Mouse (Mus musculus): ENCODE measurements around the gene Saa2.
"Not testable (repeated sequence)": the region's sequence is repeated elsewhere in the genome, so short reads cannot be mapped to it uniquely, and the experiment has no call there.

Gene Saa2

DNA sequence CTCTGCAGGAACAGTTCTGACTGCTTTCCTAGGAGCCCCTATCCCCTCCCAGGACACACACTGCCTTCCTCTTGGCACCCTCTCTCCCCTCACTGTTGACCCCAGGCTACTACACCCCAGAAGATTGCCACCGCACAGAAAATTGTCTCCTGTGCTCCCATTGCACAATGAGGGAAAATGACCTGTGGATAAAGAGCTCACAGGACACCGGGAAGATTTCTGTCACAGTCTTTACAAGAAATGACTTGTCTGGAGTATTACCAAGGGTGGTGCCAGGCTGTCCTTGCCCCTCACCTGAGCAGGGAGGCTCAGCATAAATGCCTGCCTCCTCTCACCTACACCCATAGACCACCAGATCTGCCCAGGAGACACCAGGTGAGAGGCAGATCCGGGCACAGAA lies at the start of gene Saa2:
Gene Saa2, plus strand, starts transcription at position 301 of the 400 bp plus-strand sequence.
- no peak for DNase-seq

DNA sequence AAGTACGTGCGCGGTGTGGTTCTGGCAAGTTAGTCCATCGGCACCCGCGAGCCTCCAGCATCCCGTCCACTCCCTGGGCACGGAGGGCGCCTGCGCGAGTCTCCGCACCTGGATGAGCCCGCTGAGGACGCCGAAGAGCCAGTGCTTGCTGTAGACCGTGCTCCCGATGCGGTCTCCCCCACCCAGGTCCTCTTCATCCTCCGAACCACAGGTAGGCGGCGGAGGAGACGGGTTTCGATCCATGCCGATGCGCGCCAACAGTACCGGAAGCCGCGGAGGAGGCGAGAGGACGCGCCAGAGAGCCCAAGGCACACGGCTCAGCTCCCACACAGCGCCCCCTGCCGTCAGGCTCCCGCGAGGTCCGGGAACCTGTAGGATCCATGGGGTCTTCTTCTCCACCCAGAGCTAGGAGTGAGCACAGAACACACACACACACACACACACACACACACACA lies 41.2 kb upstream of the Saa2 start, which contains the start of gene Saal1:
Gene Saal1, minus strand, starts transcription at position 291 of the 455 bp plus-strand sequence.
- DNase-seq: peak; percentile 94

DNA sequence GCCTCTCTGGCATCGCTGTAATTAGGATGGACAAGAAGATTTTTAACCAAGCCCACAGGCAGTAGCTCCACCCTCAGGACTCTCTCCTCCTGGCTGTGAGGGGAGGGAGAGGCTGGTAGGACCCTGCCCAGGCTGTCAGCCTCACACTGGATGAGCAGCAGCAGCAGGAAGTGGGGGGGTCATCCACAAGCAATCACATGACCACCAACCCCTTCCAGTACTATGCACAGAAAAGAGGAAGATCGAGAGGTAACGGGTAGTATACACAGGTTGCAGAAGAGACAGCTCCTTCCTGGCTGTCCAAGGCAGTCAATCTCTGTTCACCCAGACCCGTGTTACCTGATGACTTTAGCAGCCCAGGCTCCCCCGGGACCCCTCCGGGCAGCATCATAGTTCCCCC lies 39.3 kb upstream of the Saa2 start:
- peak; percentile 39 to 40 for DNase-seq

DNA sequence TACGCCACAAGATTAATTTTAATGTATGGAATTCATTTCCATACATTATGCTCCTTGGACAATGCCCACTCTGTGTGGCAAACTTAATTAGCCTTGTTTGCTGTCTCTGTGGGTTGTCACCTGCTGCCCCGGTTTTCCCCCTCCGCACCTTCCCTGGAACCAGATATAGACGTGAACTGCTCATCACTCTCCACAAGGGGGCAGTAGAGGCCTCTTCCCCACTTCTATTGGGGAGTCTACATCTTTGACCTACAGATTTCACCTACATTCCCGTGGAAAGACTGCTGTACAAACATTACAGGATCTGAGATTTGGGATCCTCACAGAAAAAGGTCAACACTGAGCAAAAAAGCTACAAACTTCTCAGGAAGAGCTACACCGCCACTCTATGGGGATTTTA lies 37.1 kb upstream of the Saa2 start:
- peak; percentile 81 to 83 for DNase-seq

DNA sequence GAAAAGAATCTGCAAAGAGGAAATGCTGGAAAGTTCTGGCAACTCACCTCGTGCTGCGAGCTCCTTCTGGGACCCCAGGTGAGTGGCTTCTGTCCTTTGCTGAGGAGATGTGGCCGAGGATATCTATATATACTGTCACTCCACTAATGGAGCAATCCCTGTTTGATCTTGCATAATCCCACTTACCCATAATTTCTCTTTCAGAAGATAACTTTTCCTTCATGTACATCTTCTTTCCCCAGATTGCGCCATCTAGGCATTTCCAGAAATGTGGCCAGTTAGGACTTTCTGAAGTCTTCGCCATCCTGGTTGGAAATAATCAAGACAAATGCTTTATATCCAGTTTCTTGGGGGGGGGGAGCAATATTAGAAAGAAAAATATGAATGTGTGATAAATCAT lies 36.0 kb upstream of the Saa2 start, which contains the start of gene Saa3:
Gene Saa3, minus strand, starts transcription at position 101 of the 400 bp plus-strand sequence.
- DNase-seq: no peak

DNA sequence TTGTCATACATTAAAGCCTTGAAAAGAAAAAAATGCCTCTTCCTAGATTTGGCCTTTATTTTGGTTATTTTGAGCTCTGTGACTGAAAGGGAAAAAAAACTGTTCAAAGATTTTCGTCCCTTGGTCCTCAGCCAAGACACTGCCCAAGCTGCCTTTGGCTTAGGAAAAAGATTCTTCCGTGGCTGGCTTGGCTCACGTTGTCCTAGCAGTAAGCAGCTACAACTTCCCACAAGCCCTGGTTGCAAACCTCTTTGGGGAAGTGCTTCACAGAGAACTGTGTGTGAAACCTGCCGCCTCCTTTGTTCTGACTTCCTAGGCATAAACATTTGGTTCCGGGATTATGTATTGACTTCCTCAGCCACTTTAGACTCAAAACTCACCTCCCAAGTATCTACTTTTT lies 34.7 kb upstream of the Saa2 start:
- DNase-seq: no peak

DNA sequence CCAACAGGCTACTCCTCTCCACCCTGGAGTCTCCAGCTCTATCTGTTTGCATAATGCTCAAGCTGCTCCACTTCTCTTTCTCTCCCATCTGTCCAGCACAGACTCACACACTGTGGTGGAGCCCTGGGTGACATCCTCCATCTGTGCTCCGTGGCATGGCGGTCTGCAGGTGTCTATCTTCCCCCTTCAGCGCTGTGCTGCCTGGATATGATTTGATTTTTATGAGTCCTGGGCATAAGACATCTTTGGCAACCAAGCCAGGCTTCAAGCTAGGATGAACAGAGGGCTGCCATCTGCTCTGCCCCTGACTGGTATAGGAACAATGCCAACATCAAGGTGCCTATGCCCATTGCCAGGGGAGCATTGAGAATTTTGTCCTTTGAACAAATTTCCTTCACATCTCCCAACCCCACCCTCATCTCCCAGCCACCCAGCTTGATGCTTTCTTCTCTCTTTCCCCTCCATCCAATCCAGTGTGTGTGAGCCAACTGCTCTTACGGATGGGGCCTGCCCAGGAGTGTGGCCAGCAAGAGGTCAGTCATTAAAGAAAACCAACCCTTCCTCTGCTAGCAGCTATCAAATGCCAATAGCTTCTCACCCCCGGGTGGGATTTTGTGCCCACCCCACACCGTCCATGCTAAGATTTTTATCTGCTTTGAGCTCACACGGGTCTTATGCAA lies 32.9 kb upstream of the Saa2 start:
- DNase-seq: no peak

DNA sequence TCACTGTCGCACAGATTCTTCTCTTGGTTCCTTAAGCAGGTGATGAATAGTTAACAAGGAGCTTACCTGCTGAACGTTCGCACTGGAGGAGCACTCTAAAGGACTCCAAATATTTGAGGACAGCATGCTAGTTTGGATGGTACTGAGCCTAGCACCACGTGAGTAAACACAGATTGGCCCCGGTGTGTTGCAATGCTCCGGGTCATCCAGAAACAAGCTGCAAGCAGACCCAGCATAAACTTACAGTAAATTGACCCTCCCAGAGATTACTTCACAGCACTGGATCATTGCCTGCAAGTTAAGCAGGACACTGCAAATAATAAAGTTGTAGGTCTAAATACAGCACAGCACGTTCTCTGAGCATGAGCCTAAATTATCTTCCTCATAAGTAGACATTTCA lies 32.1 kb upstream of the Saa2 start:
- no peak for DNase-seq

DNA sequence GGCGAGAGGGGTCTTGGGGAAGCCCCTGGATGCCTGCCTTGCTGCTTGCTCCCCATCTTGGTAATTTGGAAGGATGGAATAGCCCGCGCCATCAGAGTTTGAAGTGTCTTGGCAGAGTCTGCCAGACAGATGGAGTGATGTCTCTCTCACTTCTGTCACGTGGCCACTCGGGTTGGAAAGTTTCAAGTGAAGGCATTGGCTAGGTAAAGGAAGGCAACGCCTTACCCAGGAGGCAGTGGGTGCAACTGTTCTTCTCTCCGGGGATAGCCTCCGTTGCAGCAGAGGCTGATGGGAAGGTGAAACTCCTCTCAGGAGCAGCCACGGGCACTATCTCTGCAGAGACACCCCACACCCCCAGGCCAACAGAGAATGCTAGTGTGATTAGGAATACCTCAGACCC lies 31.1 kb upstream of the Saa2 start:
- DNase-seq: no peak

DNA sequence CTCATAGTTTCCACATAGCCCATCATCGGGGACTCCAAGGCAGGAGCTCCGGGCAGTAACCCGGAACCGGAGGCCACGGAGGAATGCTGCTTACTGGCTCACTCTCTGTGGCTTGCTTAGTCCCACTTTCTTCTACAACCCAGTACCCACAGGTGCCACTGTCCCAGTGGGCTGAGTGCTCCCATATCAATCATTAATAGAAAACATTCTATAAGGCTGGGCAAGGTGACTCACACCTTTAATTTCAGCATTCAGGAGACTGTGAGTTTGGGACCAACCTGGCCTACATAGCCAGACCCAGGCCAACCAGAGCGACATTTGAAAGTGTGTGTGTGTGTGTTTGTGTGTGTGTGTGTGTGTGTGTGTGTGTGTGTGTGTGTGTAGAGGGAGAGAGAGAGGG lies 28.2 kb upstream of the Saa2 start:
- DNase-seq: no peak

DNA sequence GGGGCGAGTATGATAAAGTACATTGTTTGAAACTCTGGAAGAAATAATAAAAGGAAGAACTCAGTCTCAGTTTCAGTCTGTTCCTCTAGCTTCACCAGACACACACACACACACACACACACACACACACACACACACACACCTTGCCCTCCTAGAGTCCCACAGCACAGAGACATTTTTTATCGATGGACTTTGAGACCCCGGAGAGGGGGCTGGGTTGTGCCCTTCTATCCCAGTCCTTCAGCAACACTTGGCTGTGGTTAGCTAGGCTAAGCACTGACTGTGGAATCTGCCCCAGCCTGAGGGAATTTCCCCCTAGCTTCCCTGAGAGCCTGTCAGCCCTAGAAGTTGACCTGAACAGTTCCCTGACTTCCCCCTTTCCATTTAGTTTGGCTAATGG lies 27.7 kb upstream of the Saa2 start:
- DNase-seq: no peak

DNA sequence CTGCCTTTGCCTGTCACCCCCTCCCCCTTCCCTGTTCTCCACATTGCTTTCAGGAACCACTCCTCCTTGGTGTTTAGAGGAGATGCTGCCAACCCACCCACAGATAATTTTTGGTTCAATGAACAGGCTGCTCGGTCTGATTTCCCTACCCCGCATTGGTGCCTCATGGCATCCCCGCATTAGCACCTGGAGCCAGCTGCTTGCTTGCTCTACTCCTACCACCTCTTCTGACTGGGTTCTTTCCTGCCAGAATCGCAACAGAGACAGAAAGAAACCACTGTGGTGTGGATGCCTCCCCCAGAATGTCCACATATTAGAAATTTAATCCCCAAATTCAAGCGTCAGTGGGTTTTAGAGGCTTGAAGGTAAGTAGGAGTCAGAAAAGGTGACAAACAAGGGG lies 27.2 kb upstream of the Saa2 start:
- DNase-seq: peak in 1 of 2 experiments; percentile 21

DNA sequence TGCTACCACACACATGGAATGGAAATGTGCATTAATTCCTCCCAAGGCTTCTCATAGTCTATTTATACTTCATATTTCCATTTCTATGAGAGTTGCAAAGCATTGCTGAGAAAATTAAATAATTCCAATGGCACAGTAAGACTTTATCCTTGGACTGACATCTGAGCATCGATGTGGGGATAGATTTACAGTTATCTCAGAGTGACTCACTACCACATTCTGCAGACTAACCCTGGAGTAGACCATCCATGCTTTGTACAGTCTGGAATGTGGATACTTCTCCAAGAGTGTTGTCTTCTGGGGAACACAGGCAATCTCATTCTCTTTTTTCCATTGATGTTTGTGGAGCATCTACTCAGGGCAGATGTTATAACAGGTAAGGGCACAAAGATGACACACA lies 24.0 kb upstream of the Saa2 start:
- DNase-seq: no peak

DNA sequence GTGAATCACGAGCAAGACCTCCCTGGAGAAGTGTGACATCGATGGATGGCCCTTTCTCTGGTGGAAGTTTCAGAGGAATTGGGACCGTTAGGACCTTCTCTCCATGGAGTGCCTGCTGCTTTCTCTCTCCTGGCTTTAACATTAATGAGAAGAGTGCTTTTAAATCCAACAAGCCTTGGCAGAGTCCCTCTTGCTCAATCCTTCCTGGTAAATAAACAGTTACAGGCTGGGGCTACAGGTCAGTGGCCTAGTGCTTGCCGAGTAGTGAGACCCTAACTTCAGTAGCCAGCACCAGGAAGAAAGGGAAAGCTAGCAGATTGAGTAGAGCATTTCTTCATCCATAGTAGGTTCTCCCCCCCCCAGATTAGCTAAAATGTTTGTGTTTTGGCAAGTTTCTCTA lies 19.1 kb upstream of the Saa2 start, which contains the start of gene Saa4:
Gene Saa4, minus strand, starts transcription at position 146 of the 400 bp plus-strand sequence.
- no peak for DNase-seq

DNA sequence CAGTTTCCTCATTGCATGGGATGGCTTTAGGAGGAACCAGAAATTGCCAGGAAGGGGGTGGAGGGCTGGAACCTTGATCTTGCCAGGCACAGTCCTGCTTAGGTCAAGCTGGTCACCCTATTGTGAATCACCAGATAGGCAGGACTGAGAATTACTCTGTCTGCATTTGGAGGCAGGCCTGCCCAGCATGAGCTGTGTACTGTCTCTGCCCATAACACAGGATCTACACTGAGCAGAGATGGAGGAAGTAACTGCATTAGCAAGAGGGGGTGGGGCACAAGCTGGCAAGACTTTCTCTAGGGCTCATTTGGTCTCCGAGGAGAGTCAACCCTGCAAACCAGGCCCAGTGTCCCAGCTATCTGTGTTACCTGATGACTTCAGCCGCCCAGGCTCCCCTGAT lies 16.6 kb upstream of the Saa2 start:
- DNase-seq: peak; percentile 37 to 41

DNA sequence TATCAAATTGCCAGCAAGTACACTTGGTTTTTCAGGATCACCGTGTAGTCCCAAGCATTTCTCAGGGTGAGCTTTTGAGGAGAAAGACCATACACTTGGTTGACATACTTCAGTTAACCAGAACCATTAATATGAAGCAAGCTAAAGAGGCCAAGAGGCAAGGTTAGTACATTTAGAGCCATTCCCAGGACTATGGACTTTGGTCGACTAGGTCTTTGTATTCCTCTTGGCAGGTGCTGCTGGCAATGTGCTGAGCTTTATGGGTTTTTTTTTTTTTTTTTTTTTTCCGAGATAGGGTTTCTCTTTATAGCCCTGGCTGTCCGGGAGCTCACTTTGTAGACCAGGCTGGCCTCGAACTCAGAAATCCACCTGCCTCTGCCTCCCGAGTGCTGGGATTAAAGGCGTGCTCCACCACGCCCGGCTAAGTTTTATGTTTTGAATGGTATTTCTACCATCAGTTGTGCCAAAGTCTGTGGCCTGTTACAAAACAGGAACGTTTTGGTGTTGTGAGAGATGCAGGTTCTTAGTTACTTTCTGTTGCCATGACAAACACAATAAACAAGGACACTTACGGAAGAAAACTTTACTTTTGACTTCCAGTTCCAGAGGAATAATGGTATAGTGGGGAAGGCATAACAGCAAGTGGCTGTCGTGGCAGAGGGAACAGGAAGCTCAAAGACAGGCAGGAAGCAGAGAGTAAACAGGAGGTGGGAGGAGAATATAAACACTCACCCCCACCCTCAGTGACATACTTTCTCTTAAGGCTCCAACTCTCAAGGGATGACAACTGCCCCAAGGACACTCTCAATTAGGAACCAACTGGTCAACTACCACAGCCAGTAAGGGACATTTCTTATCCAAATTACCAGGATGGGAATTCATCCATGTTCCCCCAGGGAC lies 12.8 kb upstream of the Saa2 start:
- no peak for DNase-seq

DNA sequence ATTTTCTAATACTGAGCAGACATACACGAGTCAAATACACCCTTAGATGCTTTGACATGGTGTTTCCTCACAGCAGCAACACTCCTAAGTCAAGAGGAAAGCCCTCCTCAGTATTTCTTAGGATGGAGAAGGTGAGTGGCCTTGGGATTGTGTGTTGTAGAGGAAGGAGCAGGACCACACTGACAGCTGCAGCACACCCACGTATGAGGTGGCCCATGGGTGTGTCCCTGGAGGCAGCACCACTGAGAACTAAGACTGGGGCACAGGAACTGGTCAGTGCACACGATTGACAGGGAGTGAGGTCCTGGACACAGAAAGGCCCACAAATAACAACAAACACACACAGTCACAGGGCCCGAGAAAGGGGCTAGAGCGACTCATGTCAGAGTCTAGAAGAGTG lies 11.5 kb upstream of the Saa2 start:
- not testable (repeated sequence) for DNase-seq

DNA sequence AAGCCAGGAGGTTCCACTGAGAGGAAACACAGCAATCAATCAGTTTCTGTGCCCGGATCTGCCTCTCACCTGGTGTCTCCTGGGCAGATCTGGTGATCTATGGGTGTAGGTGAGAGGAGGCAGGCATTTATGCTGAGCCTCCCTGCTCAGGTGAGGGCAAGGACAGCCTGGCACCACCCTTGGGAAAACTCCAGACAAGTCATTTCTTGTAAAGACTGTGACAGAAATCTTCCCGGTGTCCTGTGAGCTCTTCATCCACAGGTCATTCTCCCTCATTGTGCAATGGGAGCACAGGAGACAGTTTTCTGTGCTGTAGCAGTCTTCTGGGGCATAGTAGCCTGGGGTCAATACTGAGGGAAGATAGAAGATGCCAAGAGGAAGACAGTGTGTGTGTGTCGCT lies 8.7 kb upstream of the Saa2 start, which contains the start of gene Saa1:
Gene Saa1, minus strand, starts transcription at position 101 of the 400 bp plus-strand sequence.
- DNase-seq: not testable (repeated sequence)

DNA sequence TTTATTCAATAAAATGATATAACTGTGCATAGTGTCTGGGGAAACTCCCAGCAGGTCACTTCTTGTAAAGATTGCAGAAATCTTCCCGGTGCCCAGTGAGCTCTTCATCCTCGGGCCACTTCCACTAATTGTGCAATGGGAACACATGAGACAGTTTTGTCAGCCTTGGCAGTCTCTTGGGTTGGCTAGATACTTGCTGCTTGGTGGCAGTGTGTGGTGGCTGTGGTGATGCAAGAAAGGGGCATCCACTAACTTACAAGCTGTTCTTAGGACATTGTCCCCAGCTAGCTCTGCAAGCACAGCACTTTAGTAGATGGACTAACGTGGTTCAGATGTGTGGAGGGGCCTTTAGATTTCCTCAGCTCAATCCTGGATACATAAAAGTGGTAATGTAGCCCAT lies 5.8 kb upstream of the Saa2 start:
- DNase-seq: no peak

DNA sequence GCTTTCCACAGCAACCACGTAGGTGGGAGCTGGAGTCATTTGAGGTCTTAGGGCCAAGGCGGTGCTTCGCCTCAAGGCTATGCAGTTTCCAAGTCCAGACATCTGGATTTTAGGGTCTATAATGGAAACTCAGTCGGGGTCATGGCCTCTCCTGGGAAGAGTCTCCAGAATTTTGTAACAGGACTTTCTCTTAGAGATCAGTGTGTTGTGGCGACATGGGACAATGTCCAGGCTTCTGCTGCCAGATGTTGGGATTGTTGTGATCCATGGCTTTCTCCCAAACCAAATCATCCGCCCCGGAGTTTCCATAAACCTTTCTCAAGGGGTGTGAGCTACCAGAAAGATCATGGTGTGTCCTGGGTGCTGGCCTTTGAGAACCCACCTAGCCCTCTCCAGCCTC lies 5.2 kb upstream of the Saa2 start:
- DNase-seq: no peak

DNA sequence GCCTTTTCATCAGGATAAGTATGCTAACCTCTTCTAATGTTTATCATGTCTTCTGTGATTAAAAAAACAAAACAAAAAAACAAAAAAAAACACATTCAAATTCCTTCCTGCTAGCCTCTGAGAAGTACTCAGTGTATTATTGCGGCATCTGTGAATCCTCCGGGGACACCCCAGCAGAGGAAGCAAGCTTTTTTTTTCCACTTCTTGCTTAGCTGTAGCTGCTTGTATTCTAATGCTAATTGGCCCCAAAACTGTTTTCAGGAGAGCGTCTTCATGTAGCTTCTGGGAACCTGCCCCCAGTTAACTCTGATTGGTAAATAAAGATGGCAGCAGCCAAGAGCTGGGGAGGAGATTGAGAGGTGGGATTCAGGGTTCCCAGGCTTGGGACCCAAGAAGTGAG lies 3.1 kb upstream of the Saa2 start:
- peak in 1 of 2 experiments; percentile 21 for DNase-seq

DNA sequence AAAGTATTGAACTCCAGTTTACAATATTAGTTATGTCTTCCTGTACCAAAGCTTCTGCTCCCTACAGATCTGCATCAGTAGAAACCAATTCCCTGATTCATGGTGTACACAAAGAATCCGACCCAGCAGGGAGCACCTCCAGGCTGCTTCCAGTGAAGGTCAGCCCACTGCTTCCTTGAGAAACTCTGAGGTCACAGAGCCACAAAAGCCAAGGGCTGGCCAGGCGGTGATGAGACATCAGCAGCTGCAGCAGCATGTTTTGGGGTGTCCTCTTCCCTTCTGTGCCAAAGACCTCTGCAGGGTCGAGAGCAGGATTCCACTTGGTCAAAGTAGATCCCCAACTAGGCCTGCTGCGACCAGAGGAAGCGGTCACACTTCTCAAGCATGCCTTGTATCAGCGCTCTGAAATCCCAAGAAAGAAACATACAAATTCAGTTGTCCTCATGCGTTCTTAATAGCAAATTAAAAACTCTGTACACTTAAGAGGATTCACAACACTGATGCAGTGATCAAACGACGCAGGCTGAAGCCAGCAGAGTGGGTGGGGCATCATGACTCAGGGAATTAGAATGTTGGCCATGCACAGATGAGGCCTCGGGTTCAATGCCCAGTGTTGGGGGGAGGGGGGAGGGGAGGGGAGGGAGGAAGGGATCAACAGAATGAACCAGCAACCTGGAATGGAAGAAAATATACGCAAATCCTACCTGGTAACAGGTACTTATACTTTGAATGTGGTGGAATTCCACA lies 9.6 kb downstream of the Saa2 start:
- DNase-seq: no peak

DNA sequence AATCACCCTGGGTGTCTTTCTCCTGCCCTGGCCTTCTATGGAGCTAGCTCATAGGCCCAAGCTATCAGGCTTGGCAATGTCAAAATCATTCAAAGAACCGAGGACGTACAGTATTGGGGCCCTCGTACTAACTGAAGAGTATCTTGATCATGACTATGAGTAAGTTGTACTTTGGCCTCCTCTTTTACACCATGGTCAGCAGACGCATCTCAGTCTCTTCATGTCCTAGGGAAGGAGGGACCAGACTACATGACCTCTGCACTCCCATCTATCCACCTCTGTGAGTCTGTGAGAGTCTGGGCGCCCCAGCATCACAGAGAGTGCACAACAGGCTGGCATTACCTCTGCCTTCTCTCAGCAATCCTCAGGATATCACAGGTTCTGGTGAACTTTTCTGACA lies 11.0 kb downstream of the Saa2 start:
- no peak for DNase-seq
